Mouse (Mus musculus): ENCODE data around the gene Nfia.

GRCm38 (mm10) chr4:97728520-97728919 lies 44.0 kb upstream of the Nfia start:
- TF ChIP-seq ZC3H11A (IDR thresholded peaks at IDR 0.05; ENCODE audit: borderline replicate concordance, low read depth, low read length) (no peak), HCFC1 (IDR thresholded peaks at IDR 0.05; ENCODE audit: borderline replicate concordance, insufficient read depth, low read length) (no peak), MAFK (IDR thresholded peaks at IDR 0.05; ENCODE audit: insufficient read depth, low read depth, low read length) (no peak), CHD2 (IDR thresholded peaks at IDR 0.05; ENCODE audit: low read depth, low read length) (no peak)

Measured in ES-E14 (cell line).